ENCODE assay signal across 10 mouse cellular contexts in genomic region chr6:55512066-55512703, GRCm38 (mm10).
DNase-seq lines count a peak whose midpoint lies in the region; ATAC-seq lines count a peak whose summit lies in the region.
"Had no signal": no experiment of that assay in that cellular context is flagged by ENCODE, and none has a peak within 500 bp of the region (broad histone marks: within the 10 kb centered on the region; RNA-seq: fewer than 3 reads in every experiment).

No protein-coding gene starts in this region.

- H3K36me3 ChIP-seq in hindbrain, embryonic 11.5 days (ENCODE audit: control insufficient read depth, insufficient read depth, low read length) = no peaks in the 10 kb centered on the region
- H3K36me3 ChIP-seq in hindbrain, embryonic 10.5 days = no peaks in the 10 kb centered on the region
- no peaks in the 10 kb centered on the region for H3K36me3 ChIP-seq in forebrain, embryonic 14.5 days (ENCODE audit: control insufficient read depth, insufficient read depth, low read length)
- H3K36me3 ChIP-seq in midbrain, embryonic 15.5 days (replicated peaks) = no peaks in the 10 kb centered on the region
- H3K36me3 ChIP-seq: limb, embryonic 12.5 days; lung, embryonic 15.5 days had no signal

- no peak overlapping the region for H3K4me2 ChIP-seq in hindbrain, embryonic 11.5 days (replicated peaks; ENCODE audit: low read depth, low read length)
- H3K4me2 ChIP-seq in forebrain, embryonic 14.5 days (ENCODE audit: low read length) = peak overlapping the region; percentile 25; the same call in 1 of the 2 replicates
- H3K4me2 ChIP-seq in midbrain, embryonic 15.5 days = peak overlapping the region; percentile 18
- H3K4me2 ChIP-seq: limb, embryonic 12.5 days; lung, embryonic 15.5 days had no signal

- H3K27me3 ChIP-seq in hindbrain, embryonic 11.5 days (ENCODE audit: control insufficient read depth, insufficient read depth, low read length) = no peaks in the 10 kb centered on the region
- no peaks in the 10 kb centered on the region for H3K27me3 ChIP-seq in hindbrain, embryonic 10.5 days (ENCODE audit: insufficient read depth, poor library complexity, severe bottlenecking)
- H3K27me3 ChIP-seq in forebrain, embryonic 14.5 days (replicated peaks; ENCODE audit: control insufficient read depth, insufficient read depth, low read length) = no peaks in the 10 kb centered on the region
- no peaks in the 10 kb centered on the region for H3K27me3 ChIP-seq in midbrain, embryonic 15.5 days (replicated peaks)
- H3K27me3 ChIP-seq: lung, embryonic 15.5 days had no signal

- no peak overlapping the region for H3K9ac ChIP-seq in hindbrain, embryonic 11.5 days (ENCODE audit: low read depth, low read length)
- H3K9ac ChIP-seq in forebrain, embryonic 14.5 days (ENCODE audit: low read length) = no peak overlapping the region
- no peak overlapping the region; the same call in 1 of the 2 replicates for H3K9ac ChIP-seq in midbrain, embryonic 15.5 days
- H3K9ac ChIP-seq: limb, embryonic 12.5 days; lung, embryonic 15.5 days had no signal

- no peak overlapping the region for H3K4me3 ChIP-seq in hindbrain, embryonic 11.5 days (ENCODE audit: low read depth, low read length)
- no peak overlapping the region for H3K4me3 ChIP-seq in hindbrain, embryonic 10.5 days
- H3K4me3 ChIP-seq in forebrain, embryonic 14.5 days (ENCODE audit: low read depth, low read length) = no peak overlapping the region
- no peak overlapping the region for H3K4me3 ChIP-seq in midbrain, embryonic 15.5 days
- H3K4me3 ChIP-seq: limb, embryonic 12.5 days; lung, embryonic 15.5 days; myocyte had no signal

- peak; percentile 55 for ATAC-seq in hindbrain, embryonic 11.5 days (ENCODE audit: low FRiP score)
- peak; percentile 42 for ATAC-seq in forebrain, embryonic 14.5 days
- ATAC-seq in midbrain, embryonic 15.5 days (replicated peaks) = peak; percentile 38; the same call in 1 of the 2 replicates

- H3K4me1 ChIP-seq in hindbrain, embryonic 11.5 days (replicated peaks; ENCODE audit: control insufficient read depth, insufficient read depth, low read length) = no peaks in the 10 kb centered on the region
- H3K4me1 ChIP-seq in hindbrain, embryonic 10.5 days (replicated peaks) = peaks cover 17% of the 10 kb centered on the region
- peaks cover 3% of the 10 kb centered on the region; the same call in 1 of the 2 replicates for H3K4me1 ChIP-seq in forebrain, embryonic 14.5 days (ENCODE audit: control insufficient read depth, insufficient read depth, low read length)
- H3K4me1 ChIP-seq in midbrain, embryonic 15.5 days = peaks cover 5% of the 10 kb centered on the region; the same call in 1 of the 2 replicates
- H3K4me1 ChIP-seq: limb, embryonic 12.5 days had no signal

- DNase-seq in hindbrain, embryonic 11.5 days (ENCODE audit: low spot score) = peak; percentile 26
- DNase-seq in hindbrain, embryonic 10.5 days (ENCODE audit: low spot score) = no peak
- peak; percentile 62 for DNase-seq in adipocyte (ENCODE audit: low spot score)
- DNase-seq in forebrain, embryonic 14.5 days (ENCODE audit: low spot score) = no peak
- DNase-seq in cerebellum, postnatal 14 days = no peak
- no peak for DNase-seq in urinary bladder, adult 18-20 months (ENCODE audit: low spot score in 2 of 2)

- 39% methylated on average over 19 of the region's 19 CpGs for WGBS in hindbrain, embryonic 11.5 days
- WGBS in hindbrain, embryonic 10.5 days = 40% methylated on average over 19 of the region's 19 CpGs
- 21% methylated on average over 19 of the region's 19 CpGs for WGBS in forebrain, embryonic 14.5 days
- 23% methylated on average over 19 of the region's 19 CpGs for WGBS in midbrain, embryonic 15.5 days

- no peak overlapping the region for H3K27ac ChIP-seq in hindbrain, embryonic 11.5 days (ENCODE audit: low read depth, low read length)
- no peak overlapping the region for H3K27ac ChIP-seq in hindbrain, embryonic 10.5 days
- H3K27ac ChIP-seq in forebrain, embryonic 14.5 days (ENCODE audit: low read depth, low read length) = no peak overlapping the region
- no peak overlapping the region for H3K27ac ChIP-seq in midbrain, embryonic 15.5 days
- H3K27ac ChIP-seq: limb, embryonic 12.5 days; lung, embryonic 15.5 days had no signal

- no peaks in the 10 kb centered on the region for H3K9me3 ChIP-seq in hindbrain, embryonic 11.5 days (ENCODE audit: control insufficient read depth, low read length)
- peaks cover 6% of the 10 kb centered on the region; the same call in 1 of the 2 replicates for H3K9me3 ChIP-seq in hindbrain, embryonic 10.5 days
- H3K9me3 ChIP-seq in forebrain, embryonic 14.5 days (replicated peaks; ENCODE audit: control insufficient read depth, low read length) = no peaks in the 10 kb centered on the region
- no peaks in the 10 kb centered on the region for H3K9me3 ChIP-seq in midbrain, embryonic 15.5 days
- H3K9me3 ChIP-seq: limb, embryonic 12.5 days; lung, embryonic 15.5 days had no signal

Comparison
In these comparisons a context has a peak if more than half of its experiments do, and no peak if none do; other contexts are left out.
1. DNase-seq: peak in hindbrain, embryonic 11.5 days (single experiment) and adipocyte (single experiment); none in hindbrain, embryonic 10.5 days (single experiment), forebrain, embryonic 14.5 days (single experiment), cerebellum, postnatal 14 days (0 of 2) and urinary bladder, adult 18-20 months (0 of 2).
2. Peak in every context shown above with its lines, with median percentiles within 50 percentile points of each other: ATAC-seq.